Mouse (Mus musculus): Measurements from ENCODE around the gene Gata3. TPM values are rescaled to one million over a fixed set of nuclear protein-coding genes. Genes with fewer than 3 reads are reported as not detected.

Gata3 gene
- total and polyA plus RNA-seq, 3 experiments = 1.9 to 17.8 (median 13.5) TPM

DNA sequence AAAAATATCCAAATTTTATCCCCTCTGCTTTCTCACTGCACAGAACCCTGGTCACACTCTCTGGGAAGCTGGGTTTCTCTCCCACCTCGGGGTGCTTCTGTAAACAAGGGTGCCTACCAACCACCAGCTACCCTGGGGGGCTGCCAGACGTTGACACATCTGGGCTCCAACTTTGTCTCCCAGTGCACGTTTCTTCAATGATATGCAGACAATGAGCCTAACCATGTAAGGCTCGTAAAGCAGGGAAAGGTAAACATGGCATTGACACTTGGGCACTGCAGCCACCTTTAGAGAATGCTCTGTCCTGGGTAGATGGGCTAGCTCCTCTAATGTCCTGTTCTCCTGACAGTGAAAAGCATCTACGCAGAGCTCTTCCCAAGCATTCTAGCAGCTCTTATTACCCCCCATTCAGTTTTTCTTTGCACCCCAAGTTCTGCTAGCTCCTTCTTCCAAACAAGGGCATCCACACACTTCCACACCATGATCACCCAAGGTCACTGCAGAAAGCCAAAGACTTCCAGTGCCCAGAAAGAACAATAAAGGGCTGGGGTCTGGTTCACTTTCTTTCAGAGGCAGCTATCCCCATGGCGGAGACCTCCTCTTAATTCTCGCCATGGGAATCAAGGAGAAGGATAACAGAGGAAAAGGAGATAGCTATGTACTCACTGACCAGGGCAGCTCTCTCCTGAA, 2.8 kb downstream of the Gata3 start:
- H3K4me1 ChIP-seq (ENCODE audit: insufficient read depth, low read depth, low read length) = peaks cover 74% of the 10 kb centered on the region
- peaks cover 31% of the 10 kb centered on the region for H3K27me3 ChIP-seq (ENCODE audit: insufficient read depth, low read length)
- ATAC-seq (ENCODE audit: extremely low read depth, insufficient number of reproducible peaks, low FRiP score, poor library complexity, severe bottlenecking) = no peak

DNA sequence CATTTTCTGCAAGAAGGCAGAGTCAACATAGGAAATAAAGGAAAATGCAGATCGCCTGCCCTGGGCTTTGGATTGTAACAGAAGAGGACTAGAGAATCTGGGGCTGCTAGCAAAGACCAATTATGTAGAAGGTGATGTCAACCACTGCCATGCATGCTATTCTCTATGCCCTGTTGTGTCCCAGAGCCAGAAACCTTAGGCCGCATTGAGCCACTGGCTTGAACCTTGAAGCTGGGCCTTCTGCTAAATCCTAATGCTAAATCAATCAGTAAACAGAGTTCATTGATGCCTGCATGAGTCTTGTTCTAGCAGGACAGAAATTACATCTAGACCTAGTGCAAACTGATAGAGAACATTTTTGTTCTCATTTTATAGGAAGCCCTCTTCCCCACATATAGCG, 3.8 kb downstream of the Gata3 start:
- ATAC-seq (ENCODE audit: extremely low read depth, insufficient number of reproducible peaks, low FRiP score, poor library complexity, severe bottlenecking) = no peak
- DNase-seq (ENCODE audit: low spot score) = no peak
- no peak overlapping the region for H3K4me3 ChIP-seq (ENCODE audit: low read depth, low read length)
- peaks cover 74% of the 10 kb centered on the region for H3K4me1 ChIP-seq (ENCODE audit: insufficient read depth, low read depth, low read length)
- TF ChIP-seq GATA2 (IDR thresholded peaks at IDR 0.05; ENCODE audit: borderline replicate concordance, low read depth, low read length) = no peak
- TF ChIP-seq CTCF (IDR thresholded peaks at IDR 0.05; ENCODE audit: low read depth, low read length) = no peak
- TF ChIP-seq GATA1 (IDR thresholded peaks at IDR 0.05; ENCODE audit: borderline replicate concordance, low read length) = no peak
- TF ChIP-seq POLR2AphosphoS5 (IDR thresholded peaks at IDR 0.05; ENCODE audit: insufficient replicate concordance, low read depth, low read length) = no peak
- TF ChIP-seq TAL1 (conservative IDR thresholded peaks at IDR 0.05; ENCODE audit: low read depth, low read length) = no peak
- peaks cover 47% of the 10 kb centered on the region for H3K36me3 ChIP-seq (replicated peaks)
- H3K9me3 ChIP-seq (replicated peaks) = peaks cover 9% of the 10 kb centered on the region
- peaks cover 41% of the 10 kb centered on the region for H3K27me3 ChIP-seq (ENCODE audit: insufficient read depth, low read length)

More for the DNA sequence above, 2.8 kb downstream of the Gata3 start:
- DNase-seq (ENCODE audit: low spot score) = no peak
- Histone ChIP-seq H3K9me3 (replicated peaks) (peaks cover 9% of the 10 kb centered on the region), H3K36me3 (replicated peaks) (peaks cover 37% of the 10 kb centered on the region), H3K4me3 (ENCODE audit: low read depth, low read length) (peak overlapping the region; percentile 67)
- no peak for TF ChIP-seq GATA1 (IDR thresholded peaks at IDR 0.05; ENCODE audit: borderline replicate concordance, low read length)
- TF ChIP-seq TAL1 (conservative IDR thresholded peaks at IDR 0.05; ENCODE audit: low read depth, low read length) = no peak
- TF ChIP-seq CTCF (IDR thresholded peaks at IDR 0.05; ENCODE audit: low read depth, low read length) = no peak
- no peak for TF ChIP-seq GATA2 (IDR thresholded peaks at IDR 0.05; ENCODE audit: borderline replicate concordance, low read depth, low read length)

DNA sequence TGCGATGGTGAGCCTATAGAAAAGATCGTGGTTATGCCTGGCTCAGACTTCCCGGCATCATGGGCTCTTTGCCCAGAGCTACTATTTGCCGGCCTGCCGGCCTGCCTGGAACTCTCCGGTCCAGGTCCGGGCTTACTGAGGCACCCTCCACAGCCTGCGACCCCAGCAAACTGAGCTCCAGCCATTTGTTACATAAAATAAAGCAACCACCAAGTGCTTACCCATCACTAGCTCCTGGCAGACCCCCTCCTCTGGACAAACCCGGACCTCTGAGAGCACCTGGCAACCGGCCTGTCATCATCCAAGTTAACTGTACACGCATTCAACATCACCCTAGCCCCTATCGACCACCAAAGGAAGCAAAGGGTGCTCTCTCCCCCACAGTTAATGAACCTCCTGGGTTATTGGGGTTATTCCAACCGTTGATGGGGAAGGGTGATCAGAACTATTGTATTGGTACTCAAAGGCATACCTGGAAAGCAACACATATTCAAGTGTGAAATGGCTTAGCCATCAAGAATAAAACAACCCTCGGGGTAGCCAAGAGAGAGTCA, 4.5 kb downstream of the Gata3 start:
- Histone ChIP-seq H3K9me3 (replicated peaks) (peaks cover 9% of the 10 kb centered on the region), H3K4me1 (ENCODE audit: insufficient read depth, low read depth, low read length) (peaks cover 72% of the 10 kb centered on the region), H3K27me3 (ENCODE audit: insufficient read depth, low read length) (peaks cover 44% of the 10 kb centered on the region), H3K36me3 (replicated peaks) (peaks cover 47% of the 10 kb centered on the region), H3K4me3 (ENCODE audit: low read depth, low read length) (no peak overlapping the region)
- ATAC-seq (ENCODE audit: extremely low read depth, insufficient number of reproducible peaks, low FRiP score, poor library complexity, severe bottlenecking) = no peak
- TF ChIP-seq GATA1 (IDR thresholded peaks at IDR 0.05; ENCODE audit: borderline replicate concordance, low read length) = no peak
- no peak for TF ChIP-seq GATA2 (IDR thresholded peaks at IDR 0.05; ENCODE audit: borderline replicate concordance, low read depth, low read length)
- no peak for TF ChIP-seq POLR2AphosphoS5 (IDR thresholded peaks at IDR 0.05; ENCODE audit: insufficient replicate concordance, low read depth, low read length)
- DNase-seq (ENCODE audit: low spot score) = no peak

DNA sequence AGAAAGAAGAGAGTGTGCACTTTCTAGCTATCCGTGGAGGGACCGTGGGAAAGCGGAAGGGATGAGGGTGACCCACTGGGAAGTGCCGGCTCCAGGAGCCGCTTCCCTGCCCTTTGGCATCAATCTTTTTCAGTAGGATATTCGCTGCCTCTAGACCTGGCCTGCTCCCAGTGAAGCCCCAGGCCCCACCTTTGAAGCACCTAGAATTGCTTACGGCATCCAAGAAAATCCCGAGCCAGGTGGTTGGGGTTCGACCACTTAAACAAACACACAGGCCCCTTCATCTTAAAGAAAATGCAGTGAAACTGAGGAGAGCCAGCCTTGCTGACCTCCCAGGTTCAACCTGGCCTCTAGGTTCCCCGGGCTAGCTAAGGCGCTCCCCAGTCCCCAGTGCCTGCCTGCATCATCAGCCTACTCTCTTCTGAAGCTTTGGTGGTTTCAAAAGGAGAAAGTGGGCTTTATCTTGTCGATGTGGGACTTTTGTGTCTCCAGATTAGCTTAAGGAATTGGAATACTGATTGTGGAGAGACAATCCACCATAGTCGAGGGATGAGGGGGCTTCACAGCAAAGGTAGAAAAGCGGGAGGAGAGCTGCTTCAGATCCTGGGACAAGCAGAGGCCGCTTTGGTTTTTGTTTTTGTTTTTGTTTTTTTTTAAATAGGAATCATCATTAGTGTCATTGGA, 5.2 kb downstream of the Gata3 start:
- Histone ChIP-seq H3K27me3 (ENCODE audit: insufficient read depth, low read length) (peaks cover 44% of the 10 kb centered on the region), H3K4me3 (ENCODE audit: low read depth, low read length) (no peak overlapping the region), H3K4me1 (ENCODE audit: insufficient read depth, low read depth, low read length) (peaks cover 72% of the 10 kb centered on the region), H3K9me3 (replicated peaks) (peaks cover 9% of the 10 kb centered on the region), H3K36me3 (replicated peaks) (peaks cover 47% of the 10 kb centered on the region)
- ATAC-seq (ENCODE audit: extremely low read depth, insufficient number of reproducible peaks, low FRiP score, poor library complexity, severe bottlenecking) (no peak), DNase-seq (ENCODE audit: low spot score) (no peak)
- TF ChIP-seq GATA1 (IDR thresholded peaks at IDR 0.05; ENCODE audit: borderline replicate concordance, low read length) = no peak
- TF ChIP-seq CTCF (IDR thresholded peaks at IDR 0.05; ENCODE audit: low read depth, low read length) = no peak
- TF ChIP-seq POLR2AphosphoS5 (IDR thresholded peaks at IDR 0.05; ENCODE audit: insufficient replicate concordance, low read depth, low read length) = no peak
- TF ChIP-seq GATA2 (IDR thresholded peaks at IDR 0.05; ENCODE audit: borderline replicate concordance, low read depth, low read length) = no peak
- TF ChIP-seq TAL1 (conservative IDR thresholded peaks at IDR 0.05; ENCODE audit: low read depth, low read length) = no peak

DNA sequence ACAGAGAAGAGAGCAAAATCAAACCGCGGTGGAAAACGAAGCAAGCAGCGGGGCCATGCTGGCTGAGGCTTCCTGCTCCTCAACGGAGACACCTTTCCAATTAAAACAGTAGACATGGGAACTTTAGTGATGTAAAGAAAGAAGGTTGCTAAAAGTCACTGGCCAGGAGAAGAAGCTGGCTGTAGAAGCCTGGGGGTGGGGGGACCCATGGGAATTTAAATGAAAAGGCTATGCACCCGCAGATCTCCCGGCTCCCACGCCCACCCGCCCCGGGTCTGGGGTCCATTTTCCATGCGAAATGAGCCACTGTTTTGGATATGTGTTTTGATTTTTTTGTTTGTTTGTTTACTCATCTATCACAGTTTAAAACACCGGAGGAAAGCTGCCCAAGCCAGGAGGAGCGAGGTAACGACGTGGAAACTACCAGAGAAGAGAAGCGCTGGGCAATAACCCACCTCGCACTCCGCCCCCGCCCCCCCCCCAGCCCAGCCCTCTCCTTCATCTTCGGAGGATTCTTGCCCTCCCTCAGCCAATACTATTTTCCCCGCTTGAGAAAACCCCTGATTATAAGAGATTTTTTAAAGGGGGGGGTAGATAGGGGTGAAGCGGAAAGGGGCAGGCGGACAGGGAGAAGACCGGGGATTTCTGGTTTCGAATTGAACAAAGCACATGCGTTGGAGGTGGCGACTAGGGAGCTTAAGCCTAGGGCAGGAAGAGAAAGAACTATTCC, 5.9 kb downstream of the Gata3 start:
- Histone ChIP-seq H3K27me3 (ENCODE audit: insufficient read depth, low read length) (peaks cover 44% of the 10 kb centered on the region), H3K36me3 (replicated peaks) (peaks cover 47% of the 10 kb centered on the region), H3K4me1 (ENCODE audit: insufficient read depth, low read depth, low read length) (peaks cover 69% of the 10 kb centered on the region), H3K9me3 (replicated peaks) (peaks cover 9% of the 10 kb centered on the region), H3K4me3 (ENCODE audit: low read depth, low read length) (no peak overlapping the region)
- DNase-seq (ENCODE audit: low spot score) = no peak
- no peak for ATAC-seq (ENCODE audit: extremely low read depth, insufficient number of reproducible peaks, low FRiP score, poor library complexity, severe bottlenecking)
- TF ChIP-seq GATA1 (IDR thresholded peaks at IDR 0.05; ENCODE audit: borderline replicate concordance, low read length) = no peak
- TF ChIP-seq CTCF (IDR thresholded peaks at IDR 0.05; ENCODE audit: low read depth, low read length) = no peak
- TF ChIP-seq POLR2AphosphoS5 (IDR thresholded peaks at IDR 0.05; ENCODE audit: insufficient replicate concordance, low read depth, low read length) = no peak
- no peak for TF ChIP-seq TAL1 (conservative IDR thresholded peaks at IDR 0.05; ENCODE audit: low read depth, low read length)
- no peak for TF ChIP-seq GATA2 (IDR thresholded peaks at IDR 0.05; ENCODE audit: borderline replicate concordance, low read depth, low read length)

Measured in G1E (cell line).